Mouse (Mus musculus) kidney, embryonic 16.5 days (tissue): ENCODE data around the gene Rtn3. TPM values are rescaled to one million over a fixed set of nuclear protein-coding genes. Genes with fewer than 3 reads are reported as not detected.

ENCODE experiments used
- microRNA-seq: library from miRNA; unstranded; fragments of <30 nt; microRNA quantifications from one replicate; pipeline ENCODE4, GENCODE M21; 2016
- polyA plus RNA-seq: library from polyadenylated mRNA; unstranded; fragments of >200 nt; fragmentation: Nextera tagmentation; extraction: Ambion mirVana; gene quantifications from 2 replicates; pipeline ENCODE4 v1.2.1, GENCODE M21; 2015

Gene Rtn3
- polyA plus RNA-seq, 1 experiment from 2014 or later = 169 TPM

Small RNAs within 50 kb of the gene (microRNA-seq; reads per million reads assigned to microRNA genes)
- 1.7 reads per million, percentile 5 among the genes with 10 or more reads in this experiment for gene Mir6991

Other genes starting within 250 kb of the Rtn3 start
- 81.4 and 88.0 TPM in 2 replicates for gene Naa40, start 242.1 kb downstream of the Rtn3 start, polyA plus RNA-seq
- gene Rcor2, start 216.0 kb downstream of the Rtn3 start, polyA plus RNA-seq = 8.7 and 10.8 TPM in 2 replicates
- 40.6 and 44.9 TPM in 2 replicates for gene Mark2, start 141.4 kb downstream of the Rtn3 start, polyA plus RNA-seq
- gene Spindoc, start 100.3 kb downstream of the Rtn3 start, polyA plus RNA-seq = 33.2 and 35.7 TPM in 2 replicates
- gene 2700081O15Rik, start 65.7 kb downstream of the Rtn3 start, polyA plus RNA-seq = 4.8 and 5.4 TPM in 2 replicates
- gene Atl3, start 10.8 kb upstream of the Rtn3 start, polyA plus RNA-seq = 13.1 and 13.2 TPM in 2 replicates
- gene Pla2g16, start 74.2 kb upstream of the Rtn3 start, polyA plus RNA-seq = 10.5 and 10.8 TPM in 2 replicates
- gene Lgals12, start 123.9 kb upstream of the Rtn3 start, polyA plus RNA-seq = 1.6 and 2.3 TPM in 2 replicates
- gene Hrasls5, start 129.3 kb upstream of the Rtn3 start, polyA plus RNA-seq = 0.41 TPM in 1 of 2 replicates, not detected in the other
- gene Slc22a19, start 228.0 kb upstream of the Rtn3 start, polyA plus RNA-seq = 14.9 and 19.4 TPM in 2 replicates